Mouse (Mus musculus): ENCODE measurements around the gene Cdc42ep4. TPM values are rescaled to one million over a fixed set of nuclear protein-coding genes. Genes with fewer than 3 reads are reported as not detected.
A peak's percentile ranks its signal among the peaks of the same experiment; 100 is the strongest.

Gene Cdc42ep4
- total RNA-seq, 2 experiments from 2014 or later = 35.4 to 43.3 TPM

- DNase-seq (ENCODE audit: low spot score in 2 of 2) = no peak
- intact Hi-C loops (cut with DNase I) = no loop called here
Observed at GRCm38 (mm10) chr11:113730879-113731278, 20.8 kb downstream of the Cdc42ep4 start.

GRCm38 (mm10) chr11:113729917-113730316, 21.8 kb downstream of the Cdc42ep4 start:
- intact Hi-C loops (cut with DNase I) = no loop called here
- no peak for DNase-seq (ENCODE audit: low spot score in 2 of 2)

- intact Hi-C loops (cut with DNase I) = no loop called here
- DNase-seq (ENCODE audit: low spot score in 2 of 2) = no peak
Observed at GRCm38 (mm10) chr11:113729239-113729638, 22.4 kb downstream of the Cdc42ep4 start.

- intact Hi-C loops (cut with DNase I) = no loop called here
Observed at GRCm38 (mm10) chr11:113727992-113728391, 23.7 kb downstream of the Cdc42ep4 start.

GRCm38 (mm10) chr11:113726994-113727888, 24.4 kb downstream of the Cdc42ep4 start:
- intact Hi-C loops (cut with DNase I) = no loop called here
- no peak for DNase-seq (ENCODE audit: low spot score in 2 of 2)

More at GRCm38 (mm10) chr11:113727992-113728391, 23.7 kb downstream of the Cdc42ep4 start:
- DNase-seq (ENCODE audit: low spot score in 2 of 2) = no peak

GRCm38 (mm10) chr11:113725235-113726048, 26.2 kb downstream of the Cdc42ep4 start:
- intact Hi-C loops (cut with DNase I) = no loop called here
- no peak for DNase-seq (ENCODE audit: low spot score in 2 of 2)

GRCm38 (mm10) chr11:113722405-113723090, 29.1 kb downstream of the Cdc42ep4 start:
- intact Hi-C loops (cut with DNase I) = no loop called here
- DNase-seq (ENCODE audit: low spot score in 2 of 2) = no peak

- intact Hi-C loops (cut with DNase I) = no loop called here
- DNase-seq (ENCODE audit: low spot score in 2 of 2) = no peak
Observed at GRCm38 (mm10) chr11:113717767-113718424, 33.8 kb downstream of the Cdc42ep4 start.

GRCm38 (mm10) chr11:113716132-113716531, 35.5 kb downstream of the Cdc42ep4 start:
- intact Hi-C loops (cut with DNase I) = no loop called here
- no peak for DNase-seq (ENCODE audit: low spot score in 2 of 2)

GRCm38 (mm10) chr11:113715078-113715674, 36.5 kb downstream of the Cdc42ep4 start:
- DNase-seq (ENCODE audit: low spot score in 2 of 2) = no peak
- intact Hi-C loops (cut with DNase I) = no loop called here

GRCm38 (mm10) chr11:113711061-113711460, 40.6 kb downstream of the Cdc42ep4 start:
- DNase-seq (ENCODE audit: low spot score in 2 of 2) = no peak
- intact Hi-C loops (cut with DNase I) = loop anchor here (5.0 kb wide), 1 partner anchor 41 kb away; the partner anchor contains the start of gene Cdc42ep4

- no peak for DNase-seq (ENCODE audit: low spot score in 2 of 2)
- intact Hi-C loops (cut with DNase I) = loop anchor here (5.0 kb wide), 1 partner anchor 42 kb away; the partner anchor contains the start of gene Cdc42ep4
Observed at GRCm38 (mm10) chr11:113710257-113710777, 41.4 kb downstream of the Cdc42ep4 start.

GRCm38 (mm10) chr11:113709731-113710256, 41.9 kb downstream of the Cdc42ep4 start, which contains the start of gene Cpsf4l:
Cpsf4l (minus strand) TSS chr11:113710017.
- no peak for DNase-seq (ENCODE audit: low spot score in 2 of 2)
- intact Hi-C loops (cut with DNase I) = loop anchor here (5.0 to 10.0 kb wide), 2 partner anchors 43 to 925 kb away; partner anchors contain the start of gene Cdc42ep4

GRCm38 (mm10) chr11:113709272-113709671, 42.4 kb downstream of the Cdc42ep4 start:
- DNase-seq (ENCODE audit: low spot score in 2 of 2) = no peak
- intact Hi-C loops (cut with DNase I) = loop anchor here (10.0 kb wide), 1 partner anchor 926 kb away; no protein-coding TSS in a partner anchor

- intact Hi-C loops (cut with DNase I) = loop anchor here (10.0 kb wide), 1 partner anchor 926 kb away; no protein-coding TSS in a partner anchor
- DNase-seq (ENCODE audit: low spot score in 2 of 2) = no peak
Observed at GRCm38 (mm10) chr11:113708629-113709213, 43.0 kb downstream of the Cdc42ep4 start.

GRCm38 (mm10) chr11:113705966-113706652, 45.6 kb downstream of the Cdc42ep4 start:
- no peak for DNase-seq (ENCODE audit: low spot score in 2 of 2)
- intact Hi-C loops (cut with DNase I) = loop anchor here (10.0 kb wide), 1 partner anchor 929 kb away; no protein-coding TSS in a partner anchor

GRCm38 (mm10) chr11:113703758-113704157, 47.9 kb downstream of the Cdc42ep4 start:
- intact Hi-C loops (cut with DNase I) = loop anchor here (1.0 to 10.0 kb wide), 2 partner anchors 107 to 931 kb away; no protein-coding TSS in a partner anchor

More at GRCm38 (mm10) chr11:113703758-113704157, 47.9 kb downstream of the Cdc42ep4 start:
- peak; percentile 84 to 85 for DNase-seq (ENCODE audit: low spot score in 2 of 2)
